Comparison of ENCODE assay signal across 13 mouse cellular contexts in genomic region chr15:96377701-96378100, GRCm38 (mm10).
DNase-seq lines count a peak whose midpoint lies in the region; TF ChIP-seq lines count a peak whose summit lies in the region.
"Had no signal": no experiment of that assay in that cellular context is flagged by ENCODE, and none has a peak within 500 bp of the region (broad histone marks: within the 10 kb centered on the region; RNA-seq: fewer than 3 reads in every experiment).

No protein-coding gene starts in this region.

- 65% methylated on average over 7 of the region's 7 CpGs for WGBS in heart, adult 2 months
- 83% methylated on average over 7 of the region's 7 CpGs for WGBS in macrophage (ENCODE audit: missing documents)

- H3K36me3 ChIP-seq in heart, adult 2 months (ENCODE audit: control insufficient read depth, insufficient read depth, low read length), result no peaks in the 10 kb centered on the region
- peaks cover 12% of the 10 kb centered on the region; the same call in 1 of the 2 replicates for H3K36me3 ChIP-seq in macrophage (ENCODE audit: inconsistent target)

- TF ChIP-seq EP300 in heart, adult 2 months (IDR thresholded peaks at IDR 0.05; ENCODE audit: insufficient read depth, low read depth, low read length), result no peak

- no peak for TF ChIP-seq POLR2A in heart, adult 2 months (IDR thresholded peaks at IDR 0.05; ENCODE audit: insufficient read depth, low read depth, low read length)

- H3K27ac ChIP-seq in heart, adult 2 months, result peak overlapping the region; percentile 17; the same call in 1 of the 2 replicates
- 0 out of 2 replicates have a peak overlapping the region, but pooled peaks have one; percentile 12 for H3K27ac ChIP-seq in macrophage
- H3K27ac ChIP-seq in layer of hippocampus, adult 2 months, result no peak overlapping the region
- H3K27ac ChIP-seq: heart, embryonic 13.5 days; hindbrain, embryonic 12.5 days had no signal

- DNase-seq in heart, adult 2 months, result peak in 1 of 2 experiments; percentile 36
- no peak for DNase-seq in heart, adult 9 months (ENCODE audit: low spot score in 2 of 2)
- peak; percentile 30 for DNase-seq in NIH3T3 (ENCODE audit: low read depth)
- peak; percentile 70 for DNase-seq in cerebellum, adult 11-12 months
- DNase-seq in kidney, postnatal 14 days, result no peak
- DNase-seq in layer of hippocampus, adult 2 months (ENCODE audit: low spot score in 2 of 2), result no peak

- intact Hi-C loops in heart, adult 2 months (cut with DNase I), result loop anchor here (10.0 kb wide), 1 partner anchor 613 kb away; no protein-coding TSS in a partner anchor

- no peak for TF ChIP-seq CTCF in heart, adult 2 months (IDR thresholded peaks at IDR 0.05)
- no peak for TF ChIP-seq CTCF in layer of hippocampus, adult 2 months (conservative IDR thresholded peaks at IDR 0.05)

- H3K4me3 ChIP-seq in heart, adult 2 months, result no peak overlapping the region
- no peak overlapping the region for H3K4me3 ChIP-seq in macrophage (ENCODE audit: inconsistent target)
- H3K4me3 ChIP-seq in layer of hippocampus, adult 2 months, result no peak overlapping the region
- H3K4me3 ChIP-seq: erythroblast, embryonic 14.5 days; heart, embryonic 13.5 days; hindbrain, embryonic 12.5 days; limb, embryonic 13.5 days; lung, embryonic 15.5 days; stomach, embryonic 15.5 days had no signal

- H3K4me1 ChIP-seq in heart, adult 2 months (ENCODE audit: control insufficient read depth, insufficient read depth, low read length), result no peaks in the 10 kb centered on the region
- H3K4me1 ChIP-seq: hindbrain, embryonic 12.5 days; stomach, embryonic 15.5 days had no signal

- H3K9ac ChIP-seq in heart, adult 2 months (ENCODE audit: low read depth, low read length), result no peak overlapping the region
- H3K9ac ChIP-seq: heart, embryonic 13.5 days; hindbrain, embryonic 12.5 days; lung, embryonic 15.5 days; stomach, embryonic 15.5 days had no signal

- H3K27me3 ChIP-seq in heart, adult 2 months (ENCODE audit: control insufficient read depth, insufficient read depth, low read length), result no peaks in the 10 kb centered on the region
- H3K27me3 ChIP-seq: heart, embryonic 13.5 days; hindbrain, embryonic 12.5 days; limb, embryonic 13.5 days; lung, embryonic 15.5 days; stomach, embryonic 15.5 days had no signal

- H3K79me2 ChIP-seq in heart, adult 2 months (replicated peaks; ENCODE audit: control insufficient read depth, insufficient read depth, low read length), result no peaks in the 10 kb centered on the region
- H3K79me2 ChIP-seq in macrophage (ENCODE audit: inconsistent target), result no peaks in the 10 kb centered on the region

Comparison
In these comparisons a context has a peak if more than half of its experiments do, and no peak if none do; other contexts are left out.
1. DNase-seq: peak in NIH3T3 (single experiment) and cerebellum, adult 11-12 months (single experiment); none in heart, adult 9 months (0 of 2), kidney, postnatal 14 days (single experiment) and layer of hippocampus, adult 2 months (0 of 2).